Mouse (Mus musculus): Measurements from ENCODE around the gene Ctbs. TPM values are rescaled to one million over a fixed set of nuclear protein-coding genes. Genes with fewer than 3 reads are reported as not detected.

Gene Ctbs
- total and polyA plus RNA-seq, 2 experiments: 2.5 to 20.0 TPM

DNA sequence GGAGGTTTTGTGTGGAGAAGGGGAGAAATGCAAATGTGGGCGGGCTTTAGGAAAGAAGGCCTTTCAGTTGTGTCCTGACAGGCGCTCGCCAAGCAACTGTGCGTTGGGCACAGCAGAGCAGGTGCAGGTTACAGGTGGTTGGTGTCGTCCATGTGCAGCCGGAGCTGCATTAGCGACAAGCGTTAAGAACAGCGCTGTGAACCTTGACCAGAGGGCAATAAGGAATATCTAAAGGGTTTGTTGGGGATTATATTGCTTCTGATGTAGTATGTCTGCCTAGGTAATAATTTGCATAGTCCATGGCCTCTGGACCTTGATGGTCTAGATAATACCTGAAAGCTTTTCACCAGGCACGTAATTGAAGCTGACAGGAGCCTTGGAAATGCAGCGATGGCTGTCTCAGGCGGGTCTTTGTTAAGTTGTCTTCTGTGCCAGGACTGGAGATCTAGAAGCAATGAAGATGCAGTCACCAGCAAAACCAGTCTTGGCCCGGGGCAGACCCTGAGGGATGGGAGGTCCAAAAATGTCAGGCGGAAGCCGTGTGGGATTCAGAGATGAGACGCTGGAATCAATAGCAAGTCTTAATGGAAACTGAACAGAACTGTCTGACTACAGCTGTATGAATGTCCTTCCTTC is 42.4 kb upstream of the Ctbs start:
- no peak overlapping the region for H3K9ac ChIP-seq (ENCODE audit: low read depth, low read length)
- no peak for DNase-seq (ENCODE audit: extremely low read depth, low read depth, low spot score)
- no peak overlapping the region for H3K4me3 ChIP-seq (ENCODE audit: insufficient read depth, low read depth, low read length)
- H3K27ac ChIP-seq (replicated peaks; ENCODE audit: insufficient read depth, low read depth, low read length): no peak overlapping the region
- 90% methylated on average over 16 of the region's 16 CpGs for WGBS
- TF ChIP-seq POLR2A (IDR thresholded peaks at IDR 0.05; ENCODE audit: extremely low read depth, insufficient read depth, low read length): no peak
- TF ChIP-seq CTCF (IDR thresholded peaks at IDR 0.05; ENCODE audit: low read depth, low read length): no peak
- H3K36me3 ChIP-seq (ENCODE audit: control insufficient read depth, insufficient read depth, low read length): no peaks in the 10 kb centered on the region
- no peaks in the 10 kb centered on the region for H3K4me1 ChIP-seq (ENCODE audit: control insufficient read depth, insufficient read depth, low read length)
- no peaks in the 10 kb centered on the region for H3K27me3 ChIP-seq (ENCODE audit: control insufficient read depth, insufficient read depth, low read length)
- peaks cover 32% of the 10 kb centered on the region for H3K79me2 ChIP-seq (ENCODE audit: control insufficient read depth, insufficient read depth, low read length)

GRCm38 (mm10) chr3:146410114-146410513 is 39.5 kb upstream of the Ctbs start:
- H3K4me1 ChIP-seq (ENCODE audit: control insufficient read depth, insufficient read depth, low read length): no peaks in the 10 kb centered on the region
- no peak overlapping the region for H3K4me3 ChIP-seq (ENCODE audit: insufficient read depth, low read depth, low read length)
- no peak overlapping the region for H3K27ac ChIP-seq (replicated peaks; ENCODE audit: insufficient read depth, low read depth, low read length)
- no peak for DNase-seq (ENCODE audit: extremely low read depth, low read depth, low spot score)
- H3K27me3 ChIP-seq (ENCODE audit: control insufficient read depth, insufficient read depth, low read length): no peaks in the 10 kb centered on the region
- no peaks in the 10 kb centered on the region for H3K36me3 ChIP-seq (ENCODE audit: control insufficient read depth, insufficient read depth, low read length)
- 94% methylated on average over 7 of the region's 7 CpGs for WGBS
- H3K9ac ChIP-seq (ENCODE audit: low read depth, low read length): no peak overlapping the region
- TF ChIP-seq POLR2A (IDR thresholded peaks at IDR 0.05; ENCODE audit: extremely low read depth, insufficient read depth, low read length) (no peak), CTCF (IDR thresholded peaks at IDR 0.05; ENCODE audit: low read depth, low read length) (no peak)
- H3K79me2 ChIP-seq (ENCODE audit: control insufficient read depth, insufficient read depth, low read length): peaks cover 29% of the 10 kb centered on the region

- H3K27ac ChIP-seq (replicated peaks; ENCODE audit: insufficient read depth, low read depth, low read length): no peak overlapping the region
- no peak overlapping the region for H3K4me3 ChIP-seq (ENCODE audit: insufficient read depth, low read depth, low read length)
- no peak for DNase-seq (ENCODE audit: extremely low read depth, low read depth, low spot score)
- H3K36me3 ChIP-seq (ENCODE audit: control insufficient read depth, insufficient read depth, low read length): no peaks in the 10 kb centered on the region
- TF ChIP-seq POLR2A (IDR thresholded peaks at IDR 0.05; ENCODE audit: extremely low read depth, insufficient read depth, low read length) (no peak), CTCF (IDR thresholded peaks at IDR 0.05; ENCODE audit: low read depth, low read length) (no peak)
- no peaks in the 10 kb centered on the region for H3K4me1 ChIP-seq (ENCODE audit: control insufficient read depth, insufficient read depth, low read length)
- H3K9ac ChIP-seq (ENCODE audit: low read depth, low read length): no peak overlapping the region
- 91% methylated on average over 2 of the region's 2 CpGs for WGBS
- H3K79me2 ChIP-seq (ENCODE audit: control insufficient read depth, insufficient read depth, low read length): peaks cover 25% of the 10 kb centered on the region
- H3K27me3 ChIP-seq (ENCODE audit: control insufficient read depth, insufficient read depth, low read length): no peaks in the 10 kb centered on the region
Observed at GRCm38 (mm10) chr3:146412008-146412407, 37.6 kb upstream of the Ctbs start.

GRCm38 (mm10) chr3:146412480-146412879 is 37.1 kb upstream of the Ctbs start:
- Histone ChIP-seq H3K27ac (replicated peaks; ENCODE audit: insufficient read depth, low read depth, low read length) (no peak overlapping the region), H3K4me1 (ENCODE audit: control insufficient read depth, insufficient read depth, low read length) (no peaks in the 10 kb centered on the region), H3K36me3 (ENCODE audit: control insufficient read depth, insufficient read depth, low read length) (no peaks in the 10 kb centered on the region), H3K4me3 (ENCODE audit: insufficient read depth, low read depth, low read length) (no peak overlapping the region), H3K79me2 (ENCODE audit: control insufficient read depth, insufficient read depth, low read length) (peaks cover 20% of the 10 kb centered on the region), H3K27me3 (ENCODE audit: control insufficient read depth, insufficient read depth, low read length) (no peaks in the 10 kb centered on the region), H3K9ac (ENCODE audit: low read depth, low read length) (no peak overlapping the region)
- TF ChIP-seq POLR2A (IDR thresholded peaks at IDR 0.05; ENCODE audit: extremely low read depth, insufficient read depth, low read length) (no peak), CTCF (IDR thresholded peaks at IDR 0.05; ENCODE audit: low read depth, low read length) (no peak)
- 97% methylated on average over 7 of the region's 7 CpGs for WGBS
- no peak for DNase-seq (ENCODE audit: extremely low read depth, low read depth, low spot score)

- Histone ChIP-seq H3K27me3 (ENCODE audit: control insufficient read depth, insufficient read depth, low read length) (no peaks in the 10 kb centered on the region), H3K4me1 (ENCODE audit: control insufficient read depth, insufficient read depth, low read length) (no peaks in the 10 kb centered on the region), H3K36me3 (ENCODE audit: control insufficient read depth, insufficient read depth, low read length) (no peaks in the 10 kb centered on the region), H3K4me3 (ENCODE audit: insufficient read depth, low read depth, low read length) (no peak overlapping the region), H3K27ac (replicated peaks; ENCODE audit: insufficient read depth, low read depth, low read length) (no peak overlapping the region), H3K9ac (ENCODE audit: low read depth, low read length) (no peak overlapping the region), H3K79me2 (ENCODE audit: control insufficient read depth, insufficient read depth, low read length) (peaks cover 19% of the 10 kb centered on the region; the same call in 1 of the 2 replicates)
- no peak for DNase-seq (ENCODE audit: extremely low read depth, low read depth, low spot score)
- WGBS: 96% methylated on average over 13 of the region's 13 CpGs
- TF ChIP-seq POLR2A (IDR thresholded peaks at IDR 0.05; ENCODE audit: extremely low read depth, insufficient read depth, low read length) (no peak), CTCF (IDR thresholded peaks at IDR 0.05; ENCODE audit: low read depth, low read length) (no peak)
Observed at GRCm38 (mm10) chr3:146413016-146413415, 36.6 kb upstream of the Ctbs start.

DNA sequence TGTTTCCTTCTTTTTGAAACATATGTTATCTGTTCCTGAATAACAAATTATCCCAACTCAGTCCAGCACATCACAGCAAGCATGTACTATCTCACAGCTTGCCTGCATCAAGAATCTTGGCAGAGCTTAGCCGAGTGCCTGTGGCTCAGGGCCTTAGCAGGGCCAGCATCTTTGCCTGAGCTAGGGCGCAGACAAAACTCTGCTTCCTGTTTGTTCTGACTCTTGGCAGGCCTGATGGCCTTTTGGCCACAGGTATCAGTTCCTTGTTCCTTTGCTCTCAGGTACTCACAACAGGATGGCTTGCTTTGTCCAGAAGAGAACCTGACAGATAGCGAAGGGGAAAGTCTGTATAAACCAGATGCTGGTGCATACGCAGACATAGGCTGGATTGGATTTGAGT is 35.6 kb upstream of the Ctbs start:
- WGBS: 59% methylated on average over 4 of the region's 4 CpGs
- Histone ChIP-seq H3K79me2 (ENCODE audit: control insufficient read depth, insufficient read depth, low read length) (peaks cover 19% of the 10 kb centered on the region; the same call in 1 of the 2 replicates), H3K4me1 (ENCODE audit: control insufficient read depth, insufficient read depth, low read length) (no peaks in the 10 kb centered on the region), H3K27me3 (ENCODE audit: control insufficient read depth, insufficient read depth, low read length) (no peaks in the 10 kb centered on the region), H3K9ac (ENCODE audit: low read depth, low read length) (no peak overlapping the region), H3K36me3 (ENCODE audit: control insufficient read depth, insufficient read depth, low read length) (peaks cover 2% of the 10 kb centered on the region; the same call in 1 of the 2 replicates), H3K27ac (replicated peaks; ENCODE audit: insufficient read depth, low read depth, low read length) (no peak overlapping the region), H3K4me3 (ENCODE audit: insufficient read depth, low read depth, low read length) (no peak overlapping the region)
- DNase-seq (ENCODE audit: extremely low read depth, low read depth, low spot score): no peak
- TF ChIP-seq CTCF (IDR thresholded peaks at IDR 0.05; ENCODE audit: low read depth, low read length) (no peak), POLR2A (IDR thresholded peaks at IDR 0.05; ENCODE audit: extremely low read depth, insufficient read depth, low read length) (no peak)

Data from liver, adult 2 months (tissue).